Mouse (Mus musculus): ENCODE measurements around the gene Adamts16. TPM values are rescaled to one million over a fixed set of nuclear protein-coding genes. Genes with fewer than 3 reads are reported as not detected.

Adamts16 gene
- polyA plus RNA-seq, 1 experiment from 2014 or later: 0.31 TPM

DNA sequence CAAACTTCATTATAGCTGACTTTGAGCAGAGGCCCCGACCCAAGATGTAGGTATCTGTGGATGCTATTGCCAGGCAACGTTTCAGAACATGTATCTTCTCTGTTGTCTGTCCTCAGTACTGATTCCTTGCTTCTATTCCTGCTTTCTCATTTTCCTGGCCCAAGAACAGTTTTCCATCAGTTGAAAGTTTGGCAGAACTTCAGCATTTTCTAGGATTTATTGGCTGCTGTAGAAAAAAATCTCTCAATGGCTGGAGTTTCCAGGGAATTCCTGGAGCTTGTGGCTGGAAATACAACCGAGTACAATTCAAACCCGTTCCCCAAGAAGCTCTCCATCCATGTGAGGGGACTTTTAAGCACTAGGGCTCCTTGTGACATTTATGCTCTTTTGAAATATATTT is 10.6 kb downstream of the Adamts16 start:
- H3K36me3 ChIP-seq (ENCODE audit: control insufficient read depth, insufficient read depth, low read length): no peaks in the 10 kb centered on the region
- H3K27ac ChIP-seq (replicated peaks in 1 of 2; ENCODE audit: control insufficient read depth in 1 of 2, insufficient read depth in 1 of 2, low read depth in 2 of 2, low read length in 2 of 2): no peak overlapping the region
- no peaks in the 10 kb centered on the region for H3K4me1 ChIP-seq (ENCODE audit: control insufficient read depth in 2 of 2, insufficient read depth in 2 of 2, low read length in 2 of 2)
- H3K9ac ChIP-seq (ENCODE audit: low read length): no peak overlapping the region
- 68% methylated on average over 4 of the region's 4 CpGs for WGBS
- H3K4me2 ChIP-seq (ENCODE audit: low read length): no peak overlapping the region
- no peaks in the 10 kb centered on the region for H3K27me3 ChIP-seq (ENCODE audit: control insufficient read depth, insufficient read depth, low read length)
- no peak overlapping the region for H3K4me3 ChIP-seq (ENCODE audit: control insufficient read depth in 1 of 2, insufficient read depth in 1 of 2, low read depth in 1 of 2, low read length in 2 of 2)
- no peaks in the 10 kb centered on the region for H3K9me3 ChIP-seq (ENCODE audit: control insufficient read depth, low read length)
- no peak for ATAC-seq (ENCODE audit: insufficient number of reproducible peaks, insufficient read depth, low FRiP score, low read depth)

GRCm38 (mm10) chr13:70827507-70827906 is 14.1 kb downstream of the Adamts16 start:
- Histone ChIP-seq H3K4me3 (ENCODE audit: control insufficient read depth in 1 of 2, insufficient read depth in 1 of 2, low read depth in 1 of 2, low read length in 2 of 2) (no peak overlapping the region), H3K27ac (replicated peaks in 1 of 2; ENCODE audit: control insufficient read depth in 1 of 2, insufficient read depth in 1 of 2, low read depth in 2 of 2, low read length in 2 of 2) (no peak overlapping the region), H3K9ac (ENCODE audit: low read length) (no peak overlapping the region), H3K36me3 (ENCODE audit: control insufficient read depth, insufficient read depth, low read length) (no peaks in the 10 kb centered on the region), H3K4me2 (ENCODE audit: low read length) (no peak overlapping the region), H3K9me3 (ENCODE audit: control insufficient read depth, low read length) (no peaks in the 10 kb centered on the region), H3K4me1 (ENCODE audit: control insufficient read depth in 2 of 2, insufficient read depth in 2 of 2, low read length in 2 of 2) (no peaks in the 10 kb centered on the region), H3K27me3 (ENCODE audit: control insufficient read depth, insufficient read depth, low read length) (no peaks in the 10 kb centered on the region)
- no peak for ATAC-seq (ENCODE audit: insufficient number of reproducible peaks, insufficient read depth, low FRiP score, low read depth)
- 76% methylated on average over 4 of the region's 4 CpGs for WGBS

DNA sequence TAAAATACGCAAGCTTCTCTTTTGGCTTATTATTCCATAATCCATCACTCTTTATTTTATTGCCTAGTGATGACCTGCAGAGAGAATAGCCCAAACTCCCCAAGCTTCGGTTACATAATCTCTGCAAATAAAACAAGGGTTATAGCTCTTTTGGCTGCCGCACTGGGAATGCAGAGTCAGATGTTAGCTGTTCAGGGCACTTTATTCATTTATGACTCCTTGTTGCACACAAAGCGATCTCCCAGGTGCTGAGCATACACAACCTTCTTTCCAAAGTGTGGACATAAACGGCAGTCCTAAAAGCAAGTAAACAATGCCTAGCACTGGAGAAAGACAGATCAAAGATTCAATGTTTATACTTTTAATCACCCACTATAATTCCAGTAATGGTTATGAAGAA is 16.3 kb downstream of the Adamts16 start:
- 89% methylated on average over 5 of the region's 5 CpGs for WGBS
- no peak for ATAC-seq (ENCODE audit: insufficient number of reproducible peaks, insufficient read depth, low FRiP score, low read depth)
- Histone ChIP-seq H3K4me2 (ENCODE audit: low read length) (no peak overlapping the region), H3K9me3 (ENCODE audit: control insufficient read depth, low read length) (no peaks in the 10 kb centered on the region), H3K36me3 (ENCODE audit: control insufficient read depth, insufficient read depth, low read length) (no peaks in the 10 kb centered on the region), H3K4me1 (ENCODE audit: control insufficient read depth in 2 of 2, insufficient read depth in 2 of 2, low read length in 2 of 2) (no peaks in the 10 kb centered on the region), H3K9ac (ENCODE audit: low read length) (no peak overlapping the region), H3K27ac (replicated peaks in 1 of 2; ENCODE audit: control insufficient read depth in 1 of 2, insufficient read depth in 1 of 2, low read depth in 2 of 2, low read length in 2 of 2) (no peak overlapping the region), H3K27me3 (ENCODE audit: control insufficient read depth, insufficient read depth, low read length) (no peaks in the 10 kb centered on the region), H3K4me3 (ENCODE audit: control insufficient read depth in 1 of 2, insufficient read depth in 1 of 2, low read depth in 1 of 2, low read length in 2 of 2) (no peak overlapping the region)

DNA sequence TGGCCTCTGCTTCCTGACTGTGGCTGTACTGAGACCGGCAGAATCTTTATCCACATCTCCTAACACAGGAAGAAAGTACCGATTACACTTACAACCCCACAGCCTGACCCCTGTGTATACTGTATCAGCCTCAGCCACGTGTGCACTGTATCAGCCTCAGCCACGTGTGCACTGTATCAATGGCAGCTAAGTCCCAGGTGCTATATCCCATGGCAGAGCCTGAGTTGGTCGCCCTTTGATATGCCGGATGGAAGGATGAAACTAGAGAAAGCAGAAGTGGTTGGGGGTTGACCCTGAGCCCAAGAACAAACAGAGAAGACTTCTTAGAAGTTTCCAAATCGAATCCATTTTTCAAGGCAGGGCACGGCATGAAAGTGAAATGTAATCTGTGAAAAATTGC is 17.9 kb downstream of the Adamts16 start:
- Histone ChIP-seq H3K9me3 (ENCODE audit: control insufficient read depth, low read length) (no peaks in the 10 kb centered on the region), H3K36me3 (ENCODE audit: control insufficient read depth, insufficient read depth, low read length) (no peaks in the 10 kb centered on the region), H3K4me2 (ENCODE audit: low read length) (no peak overlapping the region), H3K27ac (replicated peaks in 1 of 2; ENCODE audit: control insufficient read depth in 1 of 2, insufficient read depth in 1 of 2, low read depth in 2 of 2, low read length in 2 of 2) (no peak overlapping the region), H3K4me1 (ENCODE audit: control insufficient read depth in 2 of 2, insufficient read depth in 2 of 2, low read length in 2 of 2) (peaks cover 0 to 2% of the 10 kb centered on the region in 2 experiments; a peak in 1 of 4 replicates), H3K4me3 (ENCODE audit: control insufficient read depth in 1 of 2, insufficient read depth in 1 of 2, low read depth in 1 of 2, low read length in 2 of 2) (no peak overlapping the region), H3K27me3 (ENCODE audit: control insufficient read depth, insufficient read depth, low read length) (no peaks in the 10 kb centered on the region), H3K9ac (ENCODE audit: low read length) (no peak overlapping the region)
- ATAC-seq (ENCODE audit: insufficient number of reproducible peaks, insufficient read depth, low FRiP score, low read depth): no peak
- WGBS: 58% methylated on average over 8 of the region's 8 CpGs

DNA sequence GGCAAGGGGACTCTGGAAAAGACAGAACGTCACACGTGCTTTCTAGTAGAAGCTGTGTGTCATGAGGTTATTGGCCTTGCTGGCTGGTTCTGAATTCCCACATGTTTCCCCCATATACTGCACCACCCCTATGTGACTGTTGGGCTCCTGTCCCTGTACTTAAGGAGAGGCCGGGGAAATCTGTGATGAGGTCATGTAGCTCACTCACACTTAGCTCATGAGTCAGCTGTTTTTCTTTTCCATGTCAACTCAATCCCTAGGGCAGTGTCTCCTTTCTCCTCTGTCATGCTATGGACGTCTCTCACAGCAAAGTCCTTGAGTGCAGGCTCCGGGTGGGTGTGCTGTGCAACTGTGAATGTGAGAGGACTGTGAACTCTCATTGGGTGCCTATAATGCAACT is 22.6 kb downstream of the Adamts16 start:
- no peaks in the 10 kb centered on the region for H3K36me3 ChIP-seq (ENCODE audit: control insufficient read depth, insufficient read depth, low read length)
- H3K4me1 ChIP-seq (ENCODE audit: control insufficient read depth in 2 of 2, insufficient read depth in 2 of 2, low read length in 2 of 2): peaks cover 0 to 2% of the 10 kb centered on the region in 2 experiments; a peak in 1 of 4 replicates
- H3K9ac ChIP-seq (ENCODE audit: low read length): no peak overlapping the region
- H3K27ac ChIP-seq (replicated peaks in 1 of 2; ENCODE audit: control insufficient read depth in 1 of 2, insufficient read depth in 1 of 2, low read depth in 2 of 2, low read length in 2 of 2): no peak overlapping the region
- no peak for ATAC-seq (ENCODE audit: insufficient number of reproducible peaks, insufficient read depth, low FRiP score, low read depth)
- H3K27me3 ChIP-seq (ENCODE audit: control insufficient read depth, insufficient read depth, low read length): no peaks in the 10 kb centered on the region
- no peaks in the 10 kb centered on the region for H3K9me3 ChIP-seq (ENCODE audit: control insufficient read depth, low read length)
- 41% methylated on average over 5 of the region's 5 CpGs for WGBS
- no peak overlapping the region for H3K4me2 ChIP-seq (ENCODE audit: low read length)
- H3K4me3 ChIP-seq (ENCODE audit: control insufficient read depth in 1 of 2, insufficient read depth in 1 of 2, low read depth in 1 of 2, low read length in 2 of 2): no peak overlapping the region

- Histone ChIP-seq H3K4me3 (ENCODE audit: control insufficient read depth in 1 of 2, insufficient read depth in 1 of 2, low read depth in 1 of 2, low read length in 2 of 2) (no peak overlapping the region), H3K27me3 (ENCODE audit: control insufficient read depth, insufficient read depth, low read length) (no peaks in the 10 kb centered on the region), H3K27ac (replicated peaks in 1 of 2; ENCODE audit: control insufficient read depth in 1 of 2, insufficient read depth in 1 of 2, low read depth in 2 of 2, low read length in 2 of 2) (no peak overlapping the region), H3K36me3 (ENCODE audit: control insufficient read depth, insufficient read depth, low read length) (no peaks in the 10 kb centered on the region), H3K9me3 (ENCODE audit: control insufficient read depth, low read length) (no peaks in the 10 kb centered on the region), H3K9ac (ENCODE audit: low read length) (no peak overlapping the region), H3K4me2 (ENCODE audit: low read length) (no peak overlapping the region), H3K4me1 (ENCODE audit: control insufficient read depth in 2 of 2, insufficient read depth in 2 of 2, low read length in 2 of 2) (peaks cover 0 to 2% of the 10 kb centered on the region in 2 experiments; a peak in 1 of 4 replicates)
- WGBS: 51% methylated on average over 3 of the region's 3 CpGs
- no peak for ATAC-seq (ENCODE audit: insufficient number of reproducible peaks, insufficient read depth, low FRiP score, low read depth)
Measured at GRCm38 (mm10) chr13:70814423-70814822, 27.2 kb downstream of the Adamts16 start.

DNA sequence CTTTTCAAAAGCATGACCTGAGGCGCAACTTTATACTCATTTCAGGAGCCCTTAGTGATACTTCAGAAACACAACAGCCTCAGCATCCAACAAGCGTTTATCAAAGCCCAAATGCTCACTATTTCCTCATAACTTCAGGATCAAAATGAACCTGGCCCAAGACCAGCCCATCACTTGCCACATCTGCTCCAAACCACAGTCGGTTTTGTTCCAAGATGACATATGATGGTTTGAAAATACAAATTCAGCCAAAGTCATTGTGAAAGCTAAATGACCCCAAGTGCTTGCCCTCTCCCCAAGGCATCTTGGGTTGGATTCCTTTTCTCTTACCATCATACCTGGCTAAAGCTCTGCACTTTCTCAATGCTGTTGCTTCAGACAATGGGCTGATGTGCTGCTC is 36.1 kb downstream of the Adamts16 start:
- Histone ChIP-seq H3K4me1 (ENCODE audit: control insufficient read depth in 2 of 2, insufficient read depth in 2 of 2, low read length in 2 of 2) (no peaks in the 10 kb centered on the region), H3K9ac (ENCODE audit: low read length) (no peak overlapping the region), H3K36me3 (ENCODE audit: control insufficient read depth, insufficient read depth, low read length) (no peaks in the 10 kb centered on the region), H3K4me2 (ENCODE audit: low read length) (no peak overlapping the region), H3K27me3 (ENCODE audit: control insufficient read depth, insufficient read depth, low read length) (no peaks in the 10 kb centered on the region), H3K27ac (replicated peaks in 1 of 2; ENCODE audit: control insufficient read depth in 1 of 2, insufficient read depth in 1 of 2, low read depth in 2 of 2, low read length in 2 of 2) (no peak overlapping the region), H3K4me3 (ENCODE audit: control insufficient read depth in 1 of 2, insufficient read depth in 1 of 2, low read depth in 1 of 2, low read length in 2 of 2) (no peak overlapping the region), H3K9me3 (ENCODE audit: control insufficient read depth, low read length) (no peaks in the 10 kb centered on the region)
- no peak for ATAC-seq (ENCODE audit: insufficient number of reproducible peaks, insufficient read depth, low FRiP score, low read depth)
- WGBS: 90% methylated on average over 3 of the region's 3 CpGs

DNA sequence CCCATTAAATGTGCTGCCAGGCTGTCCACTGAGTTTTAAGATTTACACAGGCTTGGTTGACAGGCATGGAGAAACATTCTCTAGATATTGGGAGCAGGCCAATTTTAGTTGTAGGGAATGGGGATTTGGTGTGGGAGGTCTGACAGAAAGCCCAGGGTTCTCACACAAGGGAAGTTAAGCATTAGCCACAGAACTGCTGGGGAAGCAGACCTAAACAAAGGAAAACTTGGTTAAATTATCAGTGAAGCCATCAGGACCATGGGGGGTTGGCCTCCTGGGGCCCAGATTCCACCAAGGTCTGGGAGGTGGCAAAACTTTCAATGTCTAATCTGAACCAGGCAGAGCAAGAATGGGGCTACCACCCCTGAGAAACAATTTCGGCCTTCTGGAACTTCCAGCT is 38.8 kb downstream of the Adamts16 start:
- Histone ChIP-seq H3K4me2 (ENCODE audit: low read length) (no peak overlapping the region), H3K4me1 (ENCODE audit: control insufficient read depth in 2 of 2, insufficient read depth in 2 of 2, low read length in 2 of 2) (peaks cover 3 to 13% of the 10 kb centered on the region in 2 experiments), H3K9me3 (ENCODE audit: control insufficient read depth, low read length) (no peaks in the 10 kb centered on the region), H3K4me3 (ENCODE audit: control insufficient read depth in 1 of 2, insufficient read depth in 1 of 2, low read depth in 1 of 2, low read length in 2 of 2) (no peak overlapping the region), H3K36me3 (ENCODE audit: control insufficient read depth, insufficient read depth, low read length) (no peaks in the 10 kb centered on the region), H3K9ac (ENCODE audit: low read length) (no peak overlapping the region), H3K27ac (replicated peaks in 1 of 2; ENCODE audit: control insufficient read depth in 1 of 2, insufficient read depth in 1 of 2, low read depth in 2 of 2, low read length in 2 of 2) (no peak overlapping the region), H3K27me3 (ENCODE audit: control insufficient read depth, insufficient read depth, low read length) (no peaks in the 10 kb centered on the region)
- no peak for ATAC-seq (ENCODE audit: insufficient number of reproducible peaks, insufficient read depth, low FRiP score, low read depth)
- WGBS: 76% methylated on average over 1 of the region's 1 CpGs
